Comparison of ENCODE assay signal across 8 mouse cellular contexts in the genomic region with DNA sequence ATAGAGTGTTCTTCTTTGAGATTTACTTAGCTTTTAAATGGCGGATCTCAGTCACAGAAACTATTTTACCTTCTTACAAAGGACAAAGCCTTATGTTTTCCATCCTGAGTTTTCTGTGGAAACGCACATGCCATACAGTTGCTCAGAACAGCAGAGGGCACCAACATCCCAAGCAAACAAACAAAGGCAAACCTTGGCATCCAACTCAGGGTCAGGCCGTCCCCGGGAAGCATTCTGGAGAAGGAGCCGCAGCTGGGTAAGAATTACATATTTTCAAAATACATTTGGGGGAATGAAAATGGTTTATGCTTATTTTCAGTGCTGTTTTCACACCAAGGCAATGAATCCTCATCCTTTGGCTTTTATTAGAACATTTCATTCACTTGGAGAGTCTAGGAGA.
DNase-seq lines count a peak whose midpoint lies in the region; ATAC-seq and TF ChIP-seq lines count a peak whose summit lies in the region.

No protein-coding gene starts in this region.

- peak; percentile 80 for TF ChIP-seq CTCF in cortical plate, adult 2 months (IDR thresholded peaks at IDR 0.05; ENCODE audit: extremely low read depth, insufficient read depth, low read length)
- peak; percentile 85 for TF ChIP-seq CTCF in layer of hippocampus, adult 2 months (conservative IDR thresholded peaks at IDR 0.05)

- ATAC-seq in neural tube, embryonic 11.5 days (ENCODE audit: insufficient read depth, low FRiP score, low TSS enrichment): no peak

- no peaks in the 10 kb centered on the region; the same call in 1 of the 2 replicates for H3K4me1 ChIP-seq in neural tube, embryonic 11.5 days (ENCODE audit: control insufficient read depth, insufficient read depth, low read length)
- no peaks in the 10 kb centered on the region for H3K4me1 ChIP-seq in cortical plate, adult 2 months (ENCODE audit: control insufficient read depth, insufficient read depth, low read length)

- 49% methylated on average over 5 of the region's 5 CpGs for WGBS in neural tube, embryonic 11.5 days

- no peak overlapping the region for H3K4me3 ChIP-seq in neural tube, embryonic 11.5 days (ENCODE audit: low read depth, low read length)
- no peak overlapping the region for H3K4me3 ChIP-seq in cortical plate, adult 2 months (ENCODE audit: insufficient read depth, low read length)
- H3K4me3 ChIP-seq in layer of hippocampus, adult 2 months: no peak overlapping the region

- DNase-seq in neural tube, embryonic 11.5 days (ENCODE audit: low spot score): peak; percentile 57
- no peak for DNase-seq in neural tube, embryonic 10.5 days (ENCODE audit: extremely low spot score, low spot score)
- peak; percentile 73 for DNase-seq in heart, adult 8-10 months (ENCODE audit: low spot score)
- DNase-seq in layer of hippocampus, adult 2 months (ENCODE audit: low spot score in 2 of 2): peak; percentile 26 to 58
- DNase-seq in lung, postnatal 4 days: peak; percentile 54 to 66
- DNase-seq in skeletal muscle tissue, adult 2 months (ENCODE audit: low read depth, low spot score): peak; percentile 32
- DNase-seq in thymus, adult 18-20 months: no peak

- no peak overlapping the region for H3K9ac ChIP-seq in neural tube, embryonic 11.5 days (ENCODE audit: low read length)

- H3K36me3 ChIP-seq in neural tube, embryonic 11.5 days (ENCODE audit: control insufficient read depth, insufficient read depth, low read length): no peaks in the 10 kb centered on the region

- H3K27ac ChIP-seq in neural tube, embryonic 11.5 days (ENCODE audit: low read depth, low read length): no peak overlapping the region
- no peak overlapping the region for H3K27ac ChIP-seq in cortical plate, adult 2 months (ENCODE audit: insufficient read depth, low read length)
- no peak overlapping the region for H3K27ac ChIP-seq in layer of hippocampus, adult 2 months

- H3K9me3 ChIP-seq in neural tube, embryonic 11.5 days (ENCODE audit: control insufficient read depth, low read length): no peaks in the 10 kb centered on the region

- H3K27me3 ChIP-seq in neural tube, embryonic 11.5 days (ENCODE audit: control insufficient read depth, insufficient read depth, low read length): no peaks in the 10 kb centered on the region

- H3K4me2 ChIP-seq in neural tube, embryonic 11.5 days (ENCODE audit: low read depth): no peak overlapping the region

- no peak for TF ChIP-seq POLR2A in cortical plate, adult 2 months (IDR thresholded peaks at IDR 0.05; ENCODE audit: extremely low read depth, insufficient read depth, low read length)

Comparison
In these comparisons a context has a peak if more than half of its experiments do, and no peak if none do; other contexts are left out.
1. DNase-seq: peak in neural tube, embryonic 11.5 days (single experiment), heart, adult 8-10 months (single experiment), layer of hippocampus, adult 2 months (2 of 2), lung, postnatal 4 days (2 of 2) and skeletal muscle tissue, adult 2 months (single experiment); none in neural tube, embryonic 10.5 days (single experiment) and thymus, adult 18-20 months (0 of 2).